Mouse (Mus musculus) kidney, adult 10 weeks (tissue): Measurements from ENCODE around the gene Tas2r125. TPM values are rescaled to one million over a fixed set of nuclear protein-coding genes. Genes with fewer than 3 reads are reported as not detected.

Experiments
- polyA plus RNA-seq: library from polyadenylated mRNA; stranded (reverse); fragments of 350-450 nt; fragmentation: Illumina TruSeq; extraction: RNeasy Lipid Tissue Mini Kit (QIAGEN cat#74804); gene quantifications from one replicate; pipeline ENCODE4 v1.2.3, GENCODE M21; 2014; ENCODE audit warnings: low read depth, low replicate concordance

Tas2r125 gene
- not detected for polyA plus RNA-seq

GRCm38 (mm10) chr6:132909351-132909750 lies at the start of gene Tas2r125:
TSS of gene Tas2r125 (plus strand) at chr6:132909651.

GRCm38 (mm10) chr6:132867708-132868107 lies 41.7 kb upstream of the Tas2r125 start, which contains the start of gene Tas2r110:
TSS of gene Tas2r110 (plus strand) at chr6:132868008.

DNA sequence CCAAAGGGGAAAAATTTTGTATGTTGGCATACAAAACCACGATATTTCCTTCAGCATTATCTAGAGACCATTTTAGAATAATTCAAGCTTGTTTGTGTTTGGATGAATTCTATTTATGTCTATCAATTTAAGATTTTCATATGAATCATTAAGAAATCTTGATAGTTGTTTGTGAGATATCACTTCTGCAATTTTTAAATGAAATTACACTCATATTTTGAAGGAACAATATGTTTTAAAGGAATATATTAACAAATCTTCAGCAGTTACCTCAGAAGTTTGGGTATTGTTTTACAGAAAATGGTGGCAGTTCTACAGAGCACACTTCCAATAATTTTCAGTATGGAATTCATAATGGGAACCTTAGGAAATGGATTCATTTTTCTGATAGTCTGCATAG lies 16.7 kb upstream of the Tas2r125 start, which contains the start of gene Tas2r113:
TSS of gene Tas2r113 (plus strand) at position 301 of the 400 bp plus-strand sequence.

GRCm38 (mm10) chr6:132950802-132951201 lies 41.4 kb downstream of the Tas2r125 start, which contains the start of gene Tas2r129:
TSS of gene Tas2r129 (plus strand) at chr6:132951102.

DNA sequence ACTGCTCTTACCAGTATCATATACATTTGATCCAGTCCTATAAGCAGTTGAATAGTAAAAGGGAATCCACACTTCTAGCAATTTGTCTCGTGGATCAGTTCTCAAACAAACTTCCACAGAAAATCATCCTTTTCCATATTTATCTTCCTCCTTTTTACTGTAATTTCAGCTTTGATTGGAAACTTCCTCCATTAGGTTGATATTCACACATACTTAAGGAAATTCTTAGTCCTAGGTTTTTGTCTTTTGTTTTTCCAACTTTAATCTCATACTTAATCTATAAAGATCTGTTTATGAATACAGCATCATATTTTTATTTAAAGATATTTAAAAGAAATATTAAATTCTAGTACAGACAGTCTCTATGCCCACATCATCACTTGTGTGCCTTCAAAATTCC lies 48.4 kb downstream of the Tas2r125 start, which contains the start of gene Tas2r131:
TSS of gene Tas2r131 (minus strand) at position 101 of the 400 bp plus-strand sequence.

Other genes with a start within 250 kb of the Tas2r125 start
- not detected for gene Tas2r121, start 208.6 kb upstream of the Tas2r125 start, polyA plus RNA-seq
- not detected for gene Tas2r122, start 197.7 kb upstream of the Tas2r125 start, polyA plus RNA-seq
- not detected for gene Tas2r115, start 171.6 kb upstream of the Tas2r125 start, polyA plus RNA-seq
- not detected for gene Tas2r124, start 154.9 kb upstream of the Tas2r125 start, polyA plus RNA-seq
- not detected for gene Tas2r102, start 147.5 kb upstream of the Tas2r125 start, polyA plus RNA-seq
- gene Tas2r136, start 131.5 kb upstream of the Tas2r125 start, polyA plus RNA-seq = not detected
- gene Tas2r117, start 106.8 kb upstream of the Tas2r125 start, polyA plus RNA-seq = not detected
- gene Tas2r123, start 62.5 kb upstream of the Tas2r125 start, polyA plus RNA-seq = not detected
- gene Tas2r116, start 54.2 kb upstream of the Tas2r125 start, polyA plus RNA-seq = not detected
- not detected for gene Tas2r110, start 41.6 kb upstream of the Tas2r125 start, polyA plus RNA-seq
- gene Tas2r113, start 16.6 kb upstream of the Tas2r125 start, polyA plus RNA-seq = not detected
- not detected for gene Tas2r129, start 41.5 kb downstream of the Tas2r125 start, polyA plus RNA-seq
- gene Tas2r131, start 48.3 kb downstream of the Tas2r125 start, polyA plus RNA-seq = not detected
- gene Tas2r109, start 71.3 kb downstream of the Tas2r125 start, polyA plus RNA-seq = not detected
- gene Tas2r103, start 127.5 kb downstream of the Tas2r125 start, polyA plus RNA-seq = not detected
- not detected for gene Tas2r140, start 146.2 kb downstream of the Tas2r125 start, polyA plus RNA-seq
- gene Smim10l1, start 195.3 kb downstream of the Tas2r125 start, polyA plus RNA-seq = 300 TPM